Comparison of ENCODE assay signal across 8 mouse cellular contexts in the genomic region with DNA sequence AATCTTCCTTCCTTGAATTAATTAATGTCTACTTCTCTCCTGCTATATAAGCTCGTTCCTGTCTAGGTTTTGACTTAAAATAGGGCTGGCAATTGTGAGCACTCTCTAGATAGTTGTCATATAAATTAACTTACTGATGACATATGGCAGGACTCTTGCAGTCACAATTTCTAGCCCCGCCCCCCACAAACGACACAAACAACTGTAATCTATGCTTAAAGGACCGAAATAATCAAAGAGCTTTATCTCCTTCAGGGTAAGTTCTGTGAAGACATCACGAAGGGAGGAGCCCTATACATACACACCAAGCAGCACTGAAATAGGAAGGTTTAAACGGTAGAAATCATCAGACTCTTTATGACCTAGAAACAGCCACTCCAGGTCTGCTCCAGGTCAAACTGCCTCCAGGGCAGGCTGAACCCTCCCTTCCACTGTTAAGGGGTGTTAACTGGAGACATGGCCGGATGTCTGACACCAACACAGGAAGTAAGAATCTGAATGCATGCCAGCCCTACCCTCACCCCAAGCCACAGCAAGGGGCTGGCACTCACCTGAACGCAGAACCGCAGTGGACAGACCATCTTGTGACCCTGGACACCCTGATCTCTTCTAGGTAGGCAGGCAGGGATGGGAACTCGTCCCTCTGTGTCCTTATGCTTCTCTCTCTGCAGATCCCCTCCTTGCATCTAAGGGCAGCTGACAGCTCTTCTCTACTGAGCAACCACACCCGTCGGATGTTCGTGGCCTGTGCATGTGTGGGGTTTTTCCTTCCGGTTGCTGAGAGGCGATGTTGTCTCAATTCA. TPM values are rescaled to one million over a fixed set of nuclear protein-coding genes. Genes with fewer than 3 reads are reported as not detected.
DNase-seq lines count a peak whose midpoint lies in the region; ATAC-seq lines count a peak whose summit lies in the region.

A gene (minus strand): TSS at position 757 of the 803 bp plus-strand sequence.

- no peaks in the 10 kb centered on the region; the same call in 1 of the 2 replicates for H3K4me1 ChIP-seq in embryonic facial prominence, embryonic 14.5 days (ENCODE audit: control insufficient read depth, insufficient read depth, low read length)

- no peak for ATAC-seq in embryonic facial prominence, embryonic 14.5 days (ENCODE audit: low read depth)

- no peaks in the 10 kb centered on the region for H3K27me3 ChIP-seq in embryonic facial prominence, embryonic 14.5 days (replicated peaks; ENCODE audit: control insufficient read depth, insufficient read depth, low read length)
- no peaks in the 10 kb centered on the region for H3K27me3 ChIP-seq in splenic B cell, adult 2 months (ENCODE audit: control insufficient read depth, insufficient read depth, low read length, poor library complexity, severe bottlenecking)

- H3K4me2 ChIP-seq in embryonic facial prominence, embryonic 14.5 days (ENCODE audit: low read depth, low read length): no peak within 1 kb of the TSS; the same call in 1 of the 2 replicates

- H3K4me3 ChIP-seq in embryonic facial prominence, embryonic 14.5 days (ENCODE audit: low read depth, low read length): no peak within 1 kb of the TSS
- peak within 1 kb of the TSS; percentile 37 for H3K4me3 ChIP-seq in macrophage (ENCODE audit: inconsistent target)

- H3K36me3 ChIP-seq in embryonic facial prominence, embryonic 14.5 days (ENCODE audit: control insufficient read depth, insufficient read depth, low read length): no peaks in the 10 kb centered on the region
- no peaks in the 10 kb centered on the region for H3K36me3 ChIP-seq in macrophage (ENCODE audit: inconsistent target)
- H3K36me3 ChIP-seq in splenic B cell, adult 2 months (ENCODE audit: control insufficient read depth, insufficient read depth, low read length, poor library complexity, severe bottlenecking): peaks cover 5% of the 10 kb centered on the region; the same call in 1 of the 2 replicates

- WGBS in embryonic facial prominence, embryonic 14.5 days: 57% methylated on average over 15 of the region's 15 CpGs
- WGBS in macrophage (ENCODE audit: missing documents): 5% methylated on average over 15 of the region's 15 CpGs

- H3K9ac ChIP-seq in embryonic facial prominence, embryonic 14.5 days (ENCODE audit: low read depth, low read length): no peak within 1 kb of the TSS

- peaks cover 39% of the 10 kb centered on the region; the same call in 1 of the 2 replicates for H3K79me2 ChIP-seq in macrophage (ENCODE audit: inconsistent target)

- H3K9me3 ChIP-seq in embryonic facial prominence, embryonic 14.5 days (ENCODE audit: control insufficient read depth, low read length): no peaks in the 10 kb centered on the region

- H3K27ac ChIP-seq in embryonic facial prominence, embryonic 14.5 days (replicated peaks; ENCODE audit: low read depth, low read length): no peak within 1 kb of the TSS
- peak within 1 kb of the TSS; percentile 68 for H3K27ac ChIP-seq in macrophage

- DNase-seq in T-cell, adult 2 months (ENCODE audit: low spot score): peak; percentile 91
- DNase-seq in embryonic facial prominence, embryonic 14.5 days (ENCODE audit: low spot score): no peak
- peak; percentile 38 for DNase-seq in heart, postnatal 4 days
- DNase-seq in layer of hippocampus, adult 9-11 months: peak; percentile 12
- peak; percentile 83 for DNase-seq in splenic B cell, adult 2 months (ENCODE audit: low read depth, low spot score)
- DNase-seq in testis, postnatal 10 days (ENCODE audit: low spot score): no peak
- no peak for DNase-seq in ovary, adult 18-20 months (ENCODE audit: low spot score)

RNA-seq across cellular contexts. Expression of the gene that starts here (rescaled TPM):
- polyA plus RNA-seq in embryonic facial prominence, embryonic 14.5 days (2014; fragmentation: Nextera tagmentation; extraction: Ambion mirVana): 31.1 and 32.1 TPM in 2 replicates
- total RNA-seq in heart, postnatal 4 days (2021): 10 to 100 TPM; 40.2 to 40.3 TPM
- 10 to 100 TPM in 8 of 26 experiments, 1 to 10 TPM in 18; 1.9 to 18.5 (median 7.6) TPM for total RNA-seq in macrophage (2018; cell fraction: chromatin; rRNA removed)
- 1 to 10 TPM; 1.3 to 5.4 (median 3.7) TPM for total RNA-seq in macrophage (2018; cell fraction: cytosol; rRNA removed)
- 10 to 100 TPM in 6 of 26 experiments, 1 to 10 TPM in 20; 1.9 to 16.9 (median 6.4) TPM for total RNA-seq in macrophage (2018; cell fraction: nucleus; rRNA removed)
- polyA plus RNA-seq in macrophage (2018): 2.3 to 4.0 TPM (median 2.7 TPM) in 3 replicates

Comparison
In these comparisons a context has a peak if more than half of its experiments do, and no peak if none do; other contexts are left out.
1. DNase-seq: peak in T-cell, adult 2 months (single experiment), heart, postnatal 4 days (single experiment), layer of hippocampus, adult 9-11 months (single experiment) and splenic B cell, adult 2 months (single experiment); none in embryonic facial prominence, embryonic 14.5 days (single experiment), testis, postnatal 10 days (single experiment) and ovary, adult 18-20 months (single experiment).